Mouse (Mus musculus) hematopoietic stem cell, adult 5-6 weeks (primary cell): ENCODE results near the gene Pik3r6. TPM values are rescaled to one million over a fixed set of nuclear protein-coding genes. Genes with fewer than 3 reads are reported as not detected.

Experiments
- ATAC-seq, 2 experiments: fragments of 125-278 bp in 1 of 2; replicated peaks in 1 of 2; 2 replicates each; pipeline ENCODE4 v1.8.0; 2016 to 2017; ENCODE audit warnings: inconsistent platforms in 2 of 2, mild to moderate bottlenecking in 2 of 2, moderate number of reproducible peaks in 2 of 2, low read depth in 1 of 2, moderate TSS enrichment in 1 of 2; ENCODE audit not compliant: low FRiP score in 2 of 2, poor library complexity in 2 of 2, severe bottlenecking in 2 of 2, insufficient read depth in 1 of 2, low TSS enrichment in 1 of 2
- total RNA-seq: library from RNA; stranded (forward); fragments of 172-1452, 232-1000 nt; gene quantifications from 2 replicates; pipeline ENCODE4 v1.2.3, GENCODE M21; 2017

The Pik3r6 gene
- 0.40 and 6.9 TPM in 2 replicates for total RNA-seq

DNA sequence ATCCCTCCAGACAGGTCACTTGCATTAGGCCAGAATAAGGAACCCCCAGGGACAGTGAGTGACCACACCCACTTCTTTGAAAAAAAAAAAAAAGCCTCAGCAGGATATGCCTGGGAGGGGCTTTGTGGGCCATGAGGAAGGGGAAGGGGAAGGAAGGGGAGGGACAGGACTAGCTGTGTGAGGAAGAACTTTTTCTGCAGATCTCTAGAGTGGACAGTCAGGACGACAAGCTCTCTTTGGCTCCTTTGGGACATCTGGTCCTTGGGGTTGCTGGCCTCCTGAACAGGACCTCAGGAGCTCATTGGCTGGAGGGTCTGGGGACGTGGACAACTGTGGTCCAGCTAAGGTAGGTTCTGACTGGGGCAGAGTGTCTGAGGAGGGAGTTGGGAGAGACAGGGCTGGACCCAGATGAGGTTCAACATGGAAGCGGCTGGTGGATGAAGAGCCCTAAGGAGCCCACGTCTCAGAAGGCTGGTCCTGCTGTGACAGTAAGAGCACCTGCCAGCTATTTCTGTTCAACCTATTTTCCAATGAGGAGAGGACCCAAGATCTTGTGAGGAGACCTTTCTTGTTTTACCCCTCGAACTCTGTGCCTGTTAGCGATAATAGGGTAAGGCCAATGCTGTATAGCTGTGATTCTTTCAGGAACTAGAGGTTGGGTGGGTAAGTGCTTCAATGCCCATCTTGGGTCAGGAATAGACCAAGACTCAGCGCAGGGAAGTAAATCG is at the start of gene Pik3r6:
Gene Pik3r6 (plus strand): TSS at position 118 of the 728 bp plus-strand sequence.
- peak; percentile 44 to 47; a peak in 2 of 4 replicates for ATAC-seq

DNA sequence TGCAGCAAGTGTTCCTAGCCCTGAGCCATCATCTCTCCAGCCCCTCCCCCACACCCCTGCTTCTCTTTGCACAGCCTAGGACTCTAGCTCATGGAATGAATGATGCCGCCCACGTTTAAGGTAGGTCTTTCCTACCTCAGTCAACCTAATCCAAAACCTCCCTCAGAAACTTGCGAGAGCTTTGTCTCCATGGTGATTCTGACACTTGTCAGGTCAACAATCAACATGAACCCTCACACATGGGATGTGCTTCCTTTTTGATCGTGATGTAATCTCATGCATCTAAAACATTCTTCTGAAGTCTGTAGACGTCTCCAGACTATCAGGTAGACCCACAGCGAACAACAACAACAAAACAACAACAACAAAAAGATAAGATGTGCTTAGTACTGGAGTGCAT is 49.5 kb upstream of the Pik3r6 start:
- no peak for ATAC-seq

GRCm38 (mm10) chr11:68458086-68458485 is 44.7 kb upstream of the Pik3r6 start:
- ATAC-seq, result no peak

DNA sequence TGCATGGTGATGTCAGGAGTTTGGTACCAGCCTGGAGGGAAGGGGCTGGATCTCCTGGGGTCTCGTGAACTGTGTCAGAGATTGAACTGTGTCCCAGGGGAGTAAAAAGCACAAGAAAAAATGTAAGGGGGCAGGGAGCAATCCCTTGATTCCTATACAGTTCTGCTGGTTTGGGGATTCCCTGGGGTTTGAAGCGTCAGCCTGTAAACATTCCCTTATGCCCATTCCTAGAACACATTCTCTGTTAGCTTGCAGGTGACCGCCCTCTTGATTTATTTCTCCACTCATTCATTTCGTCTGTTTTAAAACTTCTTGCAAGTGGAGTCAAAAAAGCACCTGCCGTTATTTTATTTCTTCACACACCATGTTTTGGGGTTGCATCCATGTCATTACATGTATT is 43.8 kb upstream of the Pik3r6 start:
- no peak for ATAC-seq

GRCm38 (mm10) chr11:68459486-68459885 is 43.3 kb upstream of the Pik3r6 start:
- ATAC-seq, result no peak

- ATAC-seq, result no peak
Observed at GRCm38 (mm10) chr11:68462716-68463115, 40.1 kb upstream of the Pik3r6 start.

DNA sequence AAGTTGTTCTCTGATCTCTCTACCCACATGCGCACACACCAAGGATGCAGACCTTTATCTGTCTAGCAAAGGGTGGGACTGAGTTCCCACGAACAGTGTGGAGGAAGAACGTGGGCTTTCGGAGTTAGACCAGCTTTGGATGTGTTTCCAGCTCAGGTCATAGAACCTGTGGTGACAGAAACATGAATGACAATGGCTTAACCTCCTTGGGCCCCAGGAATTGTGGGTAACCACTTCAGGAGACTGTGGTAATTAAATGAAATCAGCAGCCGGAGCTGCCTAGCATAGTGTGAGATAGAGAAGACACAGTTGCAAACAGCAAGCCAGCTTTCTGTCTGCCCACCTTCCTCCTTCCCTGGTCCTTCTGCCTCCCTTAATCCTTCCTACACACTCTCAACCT is 38.6 kb upstream of the Pik3r6 start:
- no peak for ATAC-seq

GRCm38 (mm10) chr11:68465090-68465489 is 37.7 kb upstream of the Pik3r6 start:
- ATAC-seq, result no peak

- no peak for ATAC-seq
Observed at GRCm38 (mm10) chr11:68467441-68467840, 35.4 kb upstream of the Pik3r6 start.

DNA sequence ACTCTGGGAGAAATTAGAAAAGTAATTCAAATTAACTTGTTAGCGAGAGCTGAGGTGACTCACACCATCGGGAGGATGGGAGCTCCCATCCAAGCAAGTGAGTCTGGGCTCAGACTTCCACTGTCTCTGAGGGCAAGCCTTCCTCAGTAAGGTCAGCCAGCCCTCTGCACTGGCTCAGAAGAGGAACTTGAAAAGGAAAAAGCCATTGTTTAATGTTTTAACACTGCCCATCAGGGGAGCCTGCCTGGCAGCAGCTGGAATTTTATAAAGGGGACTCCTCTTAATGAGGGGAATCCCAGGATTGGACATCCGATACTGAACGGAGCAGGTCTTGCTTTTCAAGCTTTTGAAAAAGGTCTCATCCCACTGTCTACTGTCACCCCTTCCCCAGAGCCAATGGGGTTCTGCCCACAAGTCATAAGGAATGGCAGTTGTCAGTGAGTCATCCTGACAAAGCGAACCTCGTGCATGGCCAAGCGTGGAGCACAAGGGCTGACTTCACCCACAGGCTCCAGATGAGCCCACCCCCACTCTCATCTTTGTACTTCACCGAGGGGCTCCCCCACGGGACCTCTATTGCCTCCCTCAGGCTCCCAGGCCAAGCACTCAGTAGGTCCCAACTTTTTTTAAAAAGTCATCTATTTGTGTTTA is 34.7 kb upstream of the Pik3r6 start:
- ATAC-seq, result no peak

- ATAC-seq, result no peak
Observed at GRCm38 (mm10) chr11:68468886-68469285, 33.9 kb upstream of the Pik3r6 start.

GRCm38 (mm10) chr11:68472162-68472849 is 30.5 kb upstream of the Pik3r6 start:
- no peak for ATAC-seq

DNA sequence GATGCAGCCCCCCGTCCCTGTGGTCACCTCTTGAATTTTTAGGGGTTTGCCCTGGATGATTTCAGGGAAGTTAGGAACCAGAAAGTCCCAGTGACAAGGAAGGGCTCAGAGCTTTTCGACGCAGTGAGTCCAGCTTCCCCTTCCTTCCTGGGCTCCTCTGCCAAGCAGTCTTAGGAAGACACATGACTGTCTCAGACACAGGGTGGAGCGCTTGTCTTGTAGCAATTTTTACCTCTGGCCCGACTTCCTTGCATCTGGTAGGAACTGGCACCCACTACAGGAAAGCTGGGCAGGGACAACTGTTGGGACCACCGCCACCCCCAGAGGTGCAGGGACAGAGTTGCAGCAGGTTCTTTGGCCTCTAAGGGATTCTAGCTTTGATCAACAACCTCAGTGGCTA is 28.2 kb upstream of the Pik3r6 start:
- ATAC-seq, result no peak

DNA sequence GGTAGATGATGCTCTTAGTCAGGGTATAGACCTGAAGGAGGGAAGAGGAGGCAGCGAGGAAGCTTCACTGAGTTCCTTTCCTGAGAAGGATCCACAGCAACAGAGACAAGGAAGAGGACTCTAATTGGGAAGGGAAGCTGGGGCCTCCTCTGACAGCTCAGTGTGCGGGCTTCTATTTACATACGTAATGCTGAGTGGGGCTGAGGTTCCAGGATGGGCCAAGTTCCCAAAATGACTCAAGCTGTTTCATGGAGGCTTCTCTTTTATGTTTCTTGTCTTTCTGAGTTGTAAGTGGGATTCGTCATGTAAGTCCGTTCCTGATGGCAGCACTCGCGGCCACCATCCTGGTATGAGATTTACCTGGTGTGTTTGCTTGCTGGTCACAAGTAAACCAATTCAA is 27.1 kb upstream of the Pik3r6 start:
- no peak for ATAC-seq

GRCm38 (mm10) chr11:68477661-68478060 is 25.2 kb upstream of the Pik3r6 start:
- ATAC-seq, result no peak

GRCm38 (mm10) chr11:68478574-68478981 is 24.2 kb upstream of the Pik3r6 start:
- ATAC-seq, result no peak

GRCm38 (mm10) chr11:68480660-68481059 is 22.2 kb upstream of the Pik3r6 start:
- ATAC-seq, result no peak

- ATAC-seq, result no peak
Observed at GRCm38 (mm10) chr11:68482001-68482400, 20.8 kb upstream of the Pik3r6 start.
